Mouse (Mus musculus) activated CD4-positive, CD25-positive, alpha-beta regulatory T cell, adult 9 weeks (primary cell): ENCODE results near the gene P3h3. TPM values are rescaled to one million over a fixed set of nuclear protein-coding genes. Genes with fewer than 3 reads are reported as not detected.

ENCODE experiments used
- polyA plus RNA-seq: library from polyadenylated mRNA; unstranded; fragments of 100-300 nt; shearing (Covaris generic); gene quantifications from one replicate; pipeline ENCODE4 v1.2.1, GENCODE M21; 2017

P3h3 gene
- polyA plus RNA-seq = not detected

GRCm38 (mm10) chr6:124856916-124857839 lies at the start of gene P3h3:
Gene P3h3 (minus strand): TSS chr6:124857752.

GRCm38 (mm10) chr6:124887986-124888385 lies 30.4 kb upstream of the P3h3 start, which contains the start of gene Cd4:
Gene Cd4 (minus strand): TSS chr6:124888221.

GRCm38 (mm10) chr6:124863658-124864298 lies 6.2 kb upstream of the P3h3 start, which contains the start of gene Gpr162:
Gene Gpr162 (minus strand): TSS chr6:124863983.

GRCm38 (mm10) chr6:124840241-124841167 lies 17.0 kb downstream of the P3h3 start, which contains the start of gene Gnb3:
Gene Gnb3 (minus strand): TSS chr6:124840275.

GRCm38 (mm10) chr6:124828868-124829798 lies 28.4 kb downstream of the P3h3 start, which contains the start of the genes Usp5 and Cdca3:
Gene Usp5 (minus strand): TSS chr6:124829484.
Gene Cdca3 (plus strand): TSS chr6:124829547.

GRCm38 (mm10) chr6:124813933-124814332 lies 43.6 kb downstream of the P3h3 start, which contains the start of gene Tpi1:
Gene Tpi1 (minus strand): TSS chr6:124814296.

GRCm38 (mm10) chr6:124808358-124809012 lies 49.1 kb downstream of the P3h3 start, which contains the start of gene Spsb2:
Gene Spsb2 (plus strand): TSS chr6:124808661.

Other genes starting within 250 kb of the P3h3 start
- gene C1s2, start 221.7 kb downstream of the P3h3 start, polyA plus RNA-seq = not detected
- 58.7 TPM for gene Lpcat3, start 194.7 kb downstream of the P3h3 start, polyA plus RNA-seq
- gene Emg1, start 145.6 kb downstream of the P3h3 start, polyA plus RNA-seq = 302 TPM
- gene Phb2, start 145.4 kb downstream of the P3h3 start, polyA plus RNA-seq = 191 TPM
- 373 TPM for gene Ptpn6, start 119.0 kb downstream of the P3h3 start, polyA plus RNA-seq
- 536 TPM for gene Grcc10, start 116.4 kb downstream of the P3h3 start, polyA plus RNA-seq
- gene Gm45234, start 101.7 kb downstream of the P3h3 start, polyA plus RNA-seq = 0.12 TPM
- 2.2 TPM for gene Atn1, start 101.2 kb downstream of the P3h3 start, polyA plus RNA-seq
- gene Eno2, start 88.1 kb downstream of the P3h3 start, polyA plus RNA-seq = 8.9 TPM
- gene Lrrc23, start 78.0 kb downstream of the P3h3 start, polyA plus RNA-seq = 2.3 TPM
- gene Spsb2, start 49.1 kb downstream of the P3h3 start, polyA plus RNA-seq = 8.0 TPM
- gene Tpi1, start 43.5 kb downstream of the P3h3 start, polyA plus RNA-seq = 179 TPM
- gene Usp5, start 28.3 kb downstream of the P3h3 start, polyA plus RNA-seq = 125 TPM
- 11.7 TPM for gene Cdca3, start 28.2 kb downstream of the P3h3 start, polyA plus RNA-seq
- not detected for gene Gnb3, start 17.5 kb downstream of the P3h3 start, polyA plus RNA-seq
- gene Gpr162, start 6.2 kb upstream of the P3h3 start, polyA plus RNA-seq = 0.20 TPM
- 296 TPM for gene Cd4, start 30.5 kb upstream of the P3h3 start, polyA plus RNA-seq
- gene Lag3, start 54.0 kb upstream of the P3h3 start, polyA plus RNA-seq = 4.6 TPM
- gene Ptms, start 62.4 kb upstream of the P3h3 start, polyA plus RNA-seq = 14.2 TPM
- gene Mlf2, start 73.6 kb upstream of the P3h3 start, polyA plus RNA-seq = 160 TPM
- gene Cops7a, start 107.8 kb upstream of the P3h3 start, polyA plus RNA-seq = 91.9 TPM
- not detected for gene Pianp, start 138.9 kb upstream of the P3h3 start, polyA plus RNA-seq
- gene Zfp384, start 151.4 kb upstream of the P3h3 start, polyA plus RNA-seq = 22.4 TPM
- 87.6 TPM for gene Ing4, start 182.0 kb upstream of the P3h3 start, polyA plus RNA-seq
- gene Acrbp, start 191.9 kb upstream of the P3h3 start, polyA plus RNA-seq = 28.2 TPM
- gene Lpar5, start 210.2 kb upstream of the P3h3 start, polyA plus RNA-seq = 18.5 TPM
- 81.7 TPM for gene Chd4, start 238.2 kb upstream of the P3h3 start, polyA plus RNA-seq